Mouse (Mus musculus) myocyte (in vitro differentiated cells): Measurements from ENCODE around the gene Arhgap15. TPM values are rescaled to one million over a fixed set of nuclear protein-coding genes. Genes with fewer than 3 reads are reported as not detected.

Experiments
- H3K27me3 ChIP-seq: one replicate; pipeline ENCODE4 v1.6.1; 2011; ENCODE audit not compliant: control insufficient read depth, insufficient read depth, insufficient read length
- H3K36me3 ChIP-seq: one replicate; pipeline ENCODE4 v1.6.1; 2011; ENCODE audit not compliant: control insufficient read depth, insufficient read depth
- H3K4me2 ChIP-seq: one replicate; pipeline ENCODE4 v1.6.1; 2011; ENCODE audit warnings: low read depth, control low read depth
- H3K4me3 ChIP-seq: one replicate; pipeline ENCODE4 v1.5.1; 2011; ENCODE audit warnings: mild to moderate bottlenecking, control low read depth, moderate library complexity
- H3K79me2 ChIP-seq: one replicate; pipeline ENCODE4 v1.6.1; 2011; ENCODE audit not compliant: control insufficient read depth, insufficient read depth
- H3ac ChIP-seq: one replicate; pipeline ENCODE4 v1.6.1; 2011; ENCODE audit not compliant: control insufficient read depth, insufficient read length
- CEBPB ChIP-seq: IDR thresholded peaks from 2 replicates; pipeline ENCODE4 v1.6.1; 2011; ENCODE audit warnings: mild to moderate bottlenecking, moderate library complexity; ENCODE audit not compliant: poor library complexity, insufficient read depth, severe bottlenecking
- E2F4 ChIP-seq: IDR thresholded peaks from one replicate; pipeline ENCODE4 v1.6.1; 2011; ENCODE audit warnings: mild to moderate bottlenecking, control low read depth, moderate library complexity; ENCODE audit not compliant: insufficient read depth
- MAX ChIP-seq: IDR thresholded peaks from one replicate; pipeline ENCODE4 v1.6.1; 2011; ENCODE audit warnings: low read depth, mild to moderate bottlenecking, control low read depth
- MYOD1 ChIP-seq, 3 experiments: IDR thresholded peaks; one replicate each; pipeline ENCODE4 v1.6.1; 2011; ENCODE audit warnings: control low read depth in 2 of 3, low read depth in 2 of 3, mild to moderate bottlenecking in 2 of 3, moderate library complexity in 1 of 3; ENCODE audit not compliant: insufficient read length in 2 of 3, control insufficient read depth in 1 of 3
- MYOG ChIP-seq, 3 experiments: IDR thresholded peaks; one replicate each; pipeline ENCODE4 v1.6.1; 2011; ENCODE audit warnings: control low read depth in 2 of 3, low read depth in 2 of 3, mild to moderate bottlenecking in 2 of 3; ENCODE audit not compliant: insufficient read length in 2 of 3, control insufficient read depth in 1 of 3, insufficient read depth in 1 of 3
- POLR2A ChIP-seq: IDR thresholded peaks from one replicate; pipeline ENCODE4 v1.6.1; 2011; ENCODE audit warnings: low read depth, mild to moderate bottlenecking, control low read depth, moderate library complexity; ENCODE audit not compliant: insufficient read length
- POLR2AphosphoS2 ChIP-seq: IDR thresholded peaks from one replicate; pipeline ENCODE4 v1.6.1; 2011; ENCODE audit warnings: low read depth, control low read depth; ENCODE audit not compliant: insufficient read length
- REST ChIP-seq: IDR thresholded peaks from one replicate; pipeline ENCODE4 v1.6.1; 2011; ENCODE audit warnings: mild to moderate bottlenecking, control low read depth, moderate library complexity; ENCODE audit not compliant: insufficient read depth, insufficient read length
- SRF ChIP-seq: IDR thresholded peaks from one replicate; pipeline ENCODE4 v1.6.1; 2011; ENCODE audit warnings: low read depth; ENCODE audit not compliant: control insufficient read depth, insufficient read length
- TCF12 ChIP-seq: IDR thresholded peaks from one replicate; pipeline ENCODE4 v1.6.1; 2011; ENCODE audit warnings: mild to moderate bottlenecking, control low read depth; ENCODE audit not compliant: poor library complexity, insufficient read depth, severe bottlenecking
- TCF3 ChIP-seq: IDR thresholded peaks from one replicate; pipeline ENCODE4 v1.6.1; 2011; ENCODE audit warnings: low read depth, control low read depth; ENCODE audit not compliant: insufficient read length
- USF1 ChIP-seq: IDR thresholded peaks from one replicate; pipeline ENCODE4 v1.6.1; 2011; ENCODE audit warnings: low read depth, mild to moderate bottlenecking, control low read depth, moderate library complexity
- polyA plus RNA-seq: library from polyadenylated mRNA; unstranded; fragments of >200 nt; fragmentation: generic; extraction: Trizol; gene quantifications from one replicate; pipeline ENCODE4 v1.2.1, GENCODE M21; 2012; ENCODE audit warnings: missing spikeins

Gene Arhgap15
- polyA plus RNA-seq, 1 experiment = not detected

- TF ChIP-seq MAX = no peak
- no peak for TF ChIP-seq TCF12
- no peak for TF ChIP-seq E2F4
- no peak for TF ChIP-seq SRF
- TF ChIP-seq POLR2AphosphoS2 = no peak
- TF ChIP-seq MYOD1 (IDR thresholded peaks at IDR 0.05; ENCODE audit: control insufficient read depth in 1 of 3, insufficient read length in 2 of 3, low read depth in 2 of 3) = no peak
- TF ChIP-seq USF1 = no peak
- TF ChIP-seq POLR2A = no peak
- TF ChIP-seq REST = no peak
- Histone ChIP-seq H3K4me3 (no peak overlapping the region), H3K4me2 (no peak overlapping the region)
Measured at GRCm38 (mm10) chr2:44105198-44105555, 356.6 kb downstream of the Arhgap15 start.

GRCm38 (mm10) chr2:44106359-44106758 is 357.7 kb downstream of the Arhgap15 start:
- H3K4me2 ChIP-seq = no peak overlapping the region
- H3K36me3 ChIP-seq = no peaks in the 10 kb centered on the region
- no peak overlapping the region for H3K4me3 ChIP-seq

More at GRCm38 (mm10) chr2:44105198-44105555, 356.6 kb downstream of the Arhgap15 start:
- no peaks in the 10 kb centered on the region for H3K36me3 ChIP-seq
- H3ac ChIP-seq = no peak overlapping the region
- H3K27me3 ChIP-seq = no peaks in the 10 kb centered on the region
- H3K79me2 ChIP-seq = no peaks in the 10 kb centered on the region

GRCm38 (mm10) chr2:44111276-44111675 is 362.7 kb downstream of the Arhgap15 start:
- no peaks in the 10 kb centered on the region for H3K36me3 ChIP-seq
- no peak overlapping the region for H3ac ChIP-seq
- no peak overlapping the region for H3K4me3 ChIP-seq
- no peak overlapping the region for H3K4me2 ChIP-seq
- no peaks in the 10 kb centered on the region for H3K27me3 ChIP-seq
- TF ChIP-seq SRF = no peak
- no peak for TF ChIP-seq TCF12
- no peak for TF ChIP-seq REST
- TF ChIP-seq POLR2AphosphoS2 = no peak
- TF ChIP-seq MYOD1 (IDR thresholded peaks at IDR 0.05; ENCODE audit: control insufficient read depth in 1 of 3, insufficient read length in 2 of 3, low read depth in 2 of 3) = no peak
- TF ChIP-seq POLR2A = no peak
- TF ChIP-seq CEBPB = no peak
- no peak for TF ChIP-seq E2F4
- no peak for TF ChIP-seq TCF3
- TF ChIP-seq MAX = no peak
- TF ChIP-seq USF1 = no peak
- TF ChIP-seq MYOG (IDR thresholded peaks at IDR 0.05; ENCODE audit: control insufficient read depth in 1 of 3, insufficient read depth in 1 of 3, insufficient read length in 2 of 3, low read depth in 2 of 3) = no peak
- no peaks in the 10 kb centered on the region for H3K79me2 ChIP-seq

More at GRCm38 (mm10) chr2:44106359-44106758, 357.7 kb downstream of the Arhgap15 start:
- H3K27me3 ChIP-seq = no peaks in the 10 kb centered on the region
- no peak overlapping the region for H3ac ChIP-seq
- no peaks in the 10 kb centered on the region for H3K79me2 ChIP-seq
- TF ChIP-seq MYOG (IDR thresholded peaks at IDR 0.05; ENCODE audit: control insufficient read depth in 1 of 3, insufficient read depth in 1 of 3, insufficient read length in 2 of 3, low read depth in 2 of 3) (no peak), USF1 (no peak), SRF (no peak), MAX (no peak), TCF12 (no peak), TCF3 (no peak), REST (no peak), CEBPB (no peak), POLR2AphosphoS2 (no peak), MYOD1 (IDR thresholded peaks at IDR 0.05; ENCODE audit: control insufficient read depth in 1 of 3, insufficient read length in 2 of 3, low read depth in 2 of 3) (no peak), E2F4 (no peak), POLR2A (no peak)

- Histone ChIP-seq H3K36me3 (no peaks in the 10 kb centered on the region), H3ac (no peak overlapping the region), H3K4me3 (no peak overlapping the region), H3K4me2 (no peak overlapping the region), H3K79me2 (no peaks in the 10 kb centered on the region), H3K27me3 (no peaks in the 10 kb centered on the region)
- TF ChIP-seq MYOD1 (IDR thresholded peaks at IDR 0.05; ENCODE audit: control insufficient read depth in 1 of 3, insufficient read length in 2 of 3, low read depth in 2 of 3) = no peak
- TF ChIP-seq MAX = no peak
- no peak for TF ChIP-seq E2F4
- TF ChIP-seq TCF3 = no peak
- TF ChIP-seq SRF = no peak
Measured at GRCm38 (mm10) chr2:44112990-44113798, 364.6 kb downstream of the Arhgap15 start.

GRCm38 (mm10) chr2:44114296-44114695 is 365.7 kb downstream of the Arhgap15 start:
- Histone ChIP-seq H3K27me3 (no peaks in the 10 kb centered on the region), H3K4me3 (no peak overlapping the region), H3ac (no peak overlapping the region), H3K36me3 (no peaks in the 10 kb centered on the region), H3K79me2 (no peaks in the 10 kb centered on the region), H3K4me2 (no peak overlapping the region)
- no peak for TF ChIP-seq MAX
- TF ChIP-seq SRF = no peak
- no peak for TF ChIP-seq E2F4
- TF ChIP-seq REST = no peak
- TF ChIP-seq TCF3 = no peak
- TF ChIP-seq USF1 = no peak
- TF ChIP-seq POLR2AphosphoS2 = no peak
- no peak for TF ChIP-seq POLR2A
- TF ChIP-seq MYOD1 (IDR thresholded peaks at IDR 0.05; ENCODE audit: control insufficient read depth in 1 of 3, insufficient read length in 2 of 3, low read depth in 2 of 3) = no peak
- no peak for TF ChIP-seq TCF12
- no peak for TF ChIP-seq CEBPB
- no peak for TF ChIP-seq MYOG (IDR thresholded peaks at IDR 0.05; ENCODE audit: control insufficient read depth in 1 of 3, insufficient read depth in 1 of 3, insufficient read length in 2 of 3, low read depth in 2 of 3)
